Mouse (Mus musculus): Measurements from ENCODE around the gene Col20a1. TPM values are rescaled to one million over a fixed set of nuclear protein-coding genes. Genes with fewer than 3 reads are reported as not detected.

Col20a1 gene
- polyA plus RNA-seq, 1 experiment, result 2.8 TPM

DNA sequence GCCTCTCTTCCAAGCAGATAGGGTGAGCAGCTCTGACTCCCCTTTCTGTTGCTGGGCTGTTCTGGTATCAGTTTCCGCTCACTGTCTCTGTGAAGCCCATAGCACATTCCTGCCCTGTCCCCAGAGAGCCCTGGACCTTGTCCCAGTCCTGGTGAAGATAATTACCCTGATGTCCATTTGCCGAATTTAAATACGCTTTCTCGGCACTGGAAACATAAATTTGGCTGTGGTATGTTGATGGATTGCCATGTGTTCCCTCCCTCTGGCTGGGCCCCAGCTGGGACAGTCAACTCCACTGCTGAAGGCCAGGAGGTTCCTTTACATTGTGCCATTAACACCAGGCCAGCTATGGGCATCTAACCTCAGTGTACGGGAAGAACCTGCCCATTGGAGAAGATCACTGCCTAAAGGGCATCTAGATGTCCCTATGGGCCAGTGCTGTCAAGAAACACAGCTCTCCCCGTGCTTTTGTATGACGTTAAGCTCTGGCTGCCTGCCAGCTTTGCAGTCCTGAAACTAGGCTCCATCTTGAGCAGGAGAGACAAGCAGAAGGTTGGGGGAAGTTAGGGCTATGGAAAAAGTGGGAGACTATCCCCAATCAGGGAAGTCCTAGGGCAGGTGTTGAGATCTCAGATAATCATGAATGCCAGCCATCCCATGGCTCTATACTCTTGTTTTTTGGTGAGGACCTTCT lies 62.1 kb downstream of the Col20a1 start:
- no peak for TF ChIP-seq CTCF (IDR thresholded peaks at IDR 0.05; ENCODE audit: extremely low read depth, insufficient read depth, low read length)
- no peak for TF ChIP-seq POLR2A (IDR thresholded peaks at IDR 0.05; ENCODE audit: extremely low read depth, insufficient read depth, low read length)
- no peak overlapping the region for H3K27ac ChIP-seq (ENCODE audit: insufficient read depth, low read length)
- peaks cover 1% of the 10 kb centered on the region; the same call in 1 of the 2 replicates for H3K4me1 ChIP-seq (ENCODE audit: control insufficient read depth, insufficient read depth, low read length)
- H3K4me3 ChIP-seq (ENCODE audit: insufficient read depth, low read length), result no peak overlapping the region

DNA sequence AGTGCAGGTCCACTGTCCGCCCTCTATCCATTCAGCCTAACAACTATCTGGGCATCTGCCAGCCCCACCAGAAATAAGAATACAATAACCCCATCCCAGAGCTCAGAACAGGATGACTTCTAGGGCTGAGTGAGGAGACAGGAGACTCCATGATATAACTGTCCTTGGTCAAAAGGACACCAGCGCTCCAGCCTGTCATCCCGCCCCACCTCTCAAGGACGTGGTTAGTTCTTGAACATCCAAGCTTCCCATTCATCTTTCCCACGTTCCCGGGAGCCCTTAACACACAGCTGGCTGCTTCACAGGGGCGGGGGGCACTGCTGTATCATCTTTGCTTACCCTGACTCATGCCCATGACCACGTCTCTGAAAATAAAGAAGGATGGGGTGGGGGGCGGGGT lies 62.7 kb downstream of the Col20a1 start:
- Histone ChIP-seq H3K4me3 (ENCODE audit: insufficient read depth, low read length) (no peak overlapping the region), H3K4me1 (ENCODE audit: control insufficient read depth, insufficient read depth, low read length) (peaks cover 1% of the 10 kb centered on the region; the same call in 1 of the 2 replicates), H3K27ac (ENCODE audit: insufficient read depth, low read length) (no peak overlapping the region)
- no peak for TF ChIP-seq POLR2A (IDR thresholded peaks at IDR 0.05; ENCODE audit: extremely low read depth, insufficient read depth, low read length)
- no peak for TF ChIP-seq CTCF (IDR thresholded peaks at IDR 0.05; ENCODE audit: extremely low read depth, insufficient read depth, low read length)

DNA sequence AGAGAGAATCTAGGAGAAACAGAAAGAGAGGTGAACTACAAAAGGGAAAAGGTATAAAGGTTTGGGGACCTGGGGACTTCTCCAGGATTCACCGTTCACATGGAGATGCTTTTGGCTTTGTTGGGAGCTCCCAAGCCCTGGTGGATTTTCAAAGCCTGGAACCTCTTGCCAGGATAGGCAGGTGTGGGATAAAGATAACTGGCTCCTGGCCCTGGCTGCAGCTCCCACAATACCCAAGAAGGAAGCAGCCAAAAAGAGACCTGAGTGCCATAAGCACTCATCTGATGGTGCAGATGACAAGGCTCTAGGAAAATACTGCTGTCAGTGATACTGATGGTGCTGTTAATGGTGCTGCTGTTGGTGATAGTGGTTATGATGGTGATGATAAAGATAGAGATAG lies 65.8 kb downstream of the Col20a1 start:
- H3K4me1 ChIP-seq (ENCODE audit: control insufficient read depth, insufficient read depth, low read length), result peaks cover 1% of the 10 kb centered on the region; the same call in 1 of the 2 replicates
- no peak overlapping the region for H3K27ac ChIP-seq (ENCODE audit: insufficient read depth, low read length)
- no peak overlapping the region for H3K4me3 ChIP-seq (ENCODE audit: insufficient read depth, low read length)
- TF ChIP-seq POLR2A (IDR thresholded peaks at IDR 0.05; ENCODE audit: extremely low read depth, insufficient read depth, low read length) (no peak), CTCF (IDR thresholded peaks at IDR 0.05; ENCODE audit: extremely low read depth, insufficient read depth, low read length) (no peak)

DNA sequence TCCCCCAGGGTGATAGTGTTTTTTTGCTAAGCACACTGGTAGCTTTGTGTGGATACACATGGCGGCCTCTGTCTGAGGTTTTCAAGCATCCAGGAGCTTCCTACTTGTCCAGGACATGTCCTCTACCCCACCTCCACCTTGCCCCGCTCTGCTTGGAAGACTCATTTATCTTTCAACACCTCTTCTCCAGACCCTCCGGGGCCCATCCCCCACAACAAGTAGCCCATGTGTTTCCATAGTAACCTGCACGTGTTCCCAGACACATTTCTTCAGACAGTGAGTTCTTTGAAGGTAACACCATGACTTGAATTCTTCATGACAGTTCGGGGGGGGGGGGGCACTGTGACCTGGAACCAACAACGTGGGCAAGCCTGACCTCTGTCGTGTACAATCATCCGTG lies 71.0 kb downstream of the Col20a1 start:
- TF ChIP-seq POLR2A (IDR thresholded peaks at IDR 0.05; ENCODE audit: extremely low read depth, insufficient read depth, low read length) (no peak), CTCF (IDR thresholded peaks at IDR 0.05; ENCODE audit: extremely low read depth, insufficient read depth, low read length) (no peak)
- Histone ChIP-seq H3K27ac (ENCODE audit: insufficient read depth, low read length) (no peak overlapping the region), H3K4me1 (ENCODE audit: control insufficient read depth, insufficient read depth, low read length) (no peaks in the 10 kb centered on the region), H3K4me3 (ENCODE audit: insufficient read depth, low read length) (no peak overlapping the region)

DNA sequence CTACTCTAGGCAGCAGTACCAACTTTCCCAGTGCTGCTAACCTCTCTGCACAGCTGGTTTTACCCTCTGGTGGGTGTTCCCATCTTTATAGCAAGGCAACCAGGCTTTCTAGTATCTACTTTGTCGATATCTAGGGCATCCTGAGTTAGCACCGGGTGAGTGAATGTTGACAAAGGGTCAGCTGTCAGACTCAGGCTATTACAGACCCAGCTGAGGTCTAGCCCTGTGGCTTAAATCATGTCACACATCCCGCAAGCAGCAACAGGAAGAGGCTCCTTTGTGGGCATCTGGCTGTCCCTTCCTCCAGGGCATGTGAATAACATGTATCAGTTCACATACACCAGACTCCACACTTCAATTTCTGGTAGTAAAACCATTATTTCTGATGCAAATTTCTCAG lies 71.9 kb downstream of the Col20a1 start:
- TF ChIP-seq CTCF (IDR thresholded peaks at IDR 0.05; ENCODE audit: extremely low read depth, insufficient read depth, low read length) (no peak), POLR2A (IDR thresholded peaks at IDR 0.05; ENCODE audit: extremely low read depth, insufficient read depth, low read length) (no peak)
- H3K4me3 ChIP-seq (ENCODE audit: insufficient read depth, low read length), result no peak overlapping the region
- no peak overlapping the region for H3K27ac ChIP-seq (ENCODE audit: insufficient read depth, low read length)
- no peaks in the 10 kb centered on the region for H3K4me1 ChIP-seq (ENCODE audit: control insufficient read depth, insufficient read depth, low read length)

DNA sequence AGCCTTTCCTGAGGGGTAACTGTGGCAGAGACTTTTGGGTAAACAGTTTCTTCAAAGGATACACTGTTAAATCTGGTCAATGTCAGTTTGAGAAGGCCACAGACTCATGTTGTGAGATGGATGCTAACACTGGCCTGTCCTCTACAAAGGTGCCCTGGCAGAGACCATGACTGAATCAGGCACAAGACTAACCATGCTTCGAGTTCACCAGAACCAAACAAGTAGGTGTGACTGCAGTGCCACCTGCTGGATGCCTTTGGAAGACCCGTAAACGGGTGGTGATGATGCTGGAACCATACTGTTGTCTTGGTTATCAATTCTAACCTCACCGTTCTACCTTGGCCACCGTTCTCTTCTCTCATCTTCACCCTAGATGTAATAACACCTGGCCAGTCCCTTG lies 73.8 kb downstream of the Col20a1 start:
- Histone ChIP-seq H3K27ac (ENCODE audit: insufficient read depth, low read length) (no peak overlapping the region), H3K4me3 (ENCODE audit: insufficient read depth, low read length) (no peak overlapping the region), H3K4me1 (ENCODE audit: control insufficient read depth, insufficient read depth, low read length) (no peaks in the 10 kb centered on the region)
- no peak for TF ChIP-seq POLR2A (IDR thresholded peaks at IDR 0.05; ENCODE audit: extremely low read depth, insufficient read depth, low read length)
- TF ChIP-seq CTCF (IDR thresholded peaks at IDR 0.05; ENCODE audit: extremely low read depth, insufficient read depth, low read length), result peak; percentile 97

GRCm38 (mm10) chr2:181065827-181066226 lies 79.5 kb downstream of the Col20a1 start:
- no peak overlapping the region for H3K4me3 ChIP-seq (ENCODE audit: insufficient read depth, low read length)
- no peak overlapping the region for H3K27ac ChIP-seq (ENCODE audit: insufficient read depth, low read length)
- TF ChIP-seq CTCF (IDR thresholded peaks at IDR 0.05; ENCODE audit: extremely low read depth, insufficient read depth, low read length) (no peak), POLR2A (IDR thresholded peaks at IDR 0.05; ENCODE audit: extremely low read depth, insufficient read depth, low read length) (no peak)
- H3K4me1 ChIP-seq (ENCODE audit: control insufficient read depth, insufficient read depth, low read length), result peaks cover 8% of the 10 kb centered on the region

Other genes with a start within 250 kb of the Col20a1 start
- 0.08 TPM in 1 of 2 replicates, not detected in the other for gene Bhlhe23, start 209.6 kb upstream of the Col20a1 start, polyA plus RNA-seq (2012; rRNA removed)
- 45.2 and 49.1 TPM in 2 replicates for gene Ythdf1, start 65.6 kb upstream of the Col20a1 start, polyA plus RNA-seq (2012; rRNA removed)
- gene Birc7, start 57.5 kb upstream of the Col20a1 start, polyA plus RNA-seq (2012; rRNA removed), result 0.23 and 0.32 TPM in 2 replicates
- gene Nkain4, start 31.8 kb upstream of the Col20a1 start, polyA plus RNA-seq (2012; rRNA removed), result 89.8 and 99.6 TPM in 2 replicates
- 146 and 163 TPM in 2 replicates for gene Arfgap1, start 19.3 kb upstream of the Col20a1 start, polyA plus RNA-seq (2012; rRNA removed)
- 17.6 and 17.7 TPM in 2 replicates for gene Chrna4, start 57.0 kb downstream of the Col20a1 start, polyA plus RNA-seq (2012; rRNA removed)
- gene Kcnq2, start 148.8 kb downstream of the Col20a1 start, polyA plus RNA-seq (2012; rRNA removed), result 171 and 180 TPM in 2 replicates
- 1,125 and 1,195 TPM in 2 replicates for gene Eef1a2, start 170.5 kb downstream of the Col20a1 start, polyA plus RNA-seq (2012; rRNA removed)
- gene Ppdpf, start 200.7 kb downstream of the Col20a1 start, polyA plus RNA-seq (2012; rRNA removed), result 115 and 128 TPM in 2 replicates
- gene Ptk6, start 216.3 kb downstream of the Col20a1 start, polyA plus RNA-seq (2012; rRNA removed), result 0.04 and 0.10 TPM in 2 replicates
- 0.50 and 0.53 TPM in 2 replicates for gene Srms, start 226.7 kb downstream of the Col20a1 start, polyA plus RNA-seq (2012; rRNA removed)
- gene Fndc11, start 233.5 kb downstream of the Col20a1 start, polyA plus RNA-seq (2012; rRNA removed), result 0.13 TPM in 1 of 2 replicates, not detected in the other